Mouse (Mus musculus): ENCODE measurements around the gene St3gal2. TPM values are rescaled to one million over a fixed set of nuclear protein-coding genes. Genes with fewer than 3 reads are reported as not detected.

The St3gal2 gene
- total and polyA plus RNA-seq, 3 experiments = 16.9 to 44.5 (median 17.0) TPM

GRCm38 (mm10) chr8:110911576-110912570 is 7.8 kb upstream of the St3gal2 start:
- Histone ChIP-seq H3K4me3 (replicated peaks in 1 of 3; ENCODE audit: low read depth in 2 of 3, low read length in 2 of 3, poor library complexity in 1 of 3) (no peak overlapping the region), H3K36me3 (replicated peaks in 1 of 2; ENCODE audit: control insufficient read depth in 1 of 2, insufficient read depth in 1 of 2, low read length in 1 of 2) (no peaks in the 10 kb centered on the region), H3K27ac (ENCODE audit: insufficient read depth, low read depth) (no peak overlapping the region), H3K4me2 (ENCODE audit: insufficient read depth, low read depth, poor library complexity, severe bottlenecking) (no peak overlapping the region), H3K9ac (ENCODE audit: insufficient read depth, low read depth) (no peak overlapping the region), H3K27me3 (replicated peaks) (no peaks in the 10 kb centered on the region), H3K79me2 (replicated peaks; ENCODE audit: control insufficient read depth, extremely low read depth, insufficient read depth, poor library complexity, severe bottlenecking) (no peaks in the 10 kb centered on the region), H3K4me1 (ENCODE audit: control insufficient read depth in 1 of 2, insufficient read depth in 2 of 2) (peaks cover 3 to 17% of the 10 kb centered on the region in 2 experiments; a peak in 2 of 4 replicates), H3K9me3 (replicated peaks; ENCODE audit: low read length) (no peaks in the 10 kb centered on the region)
- no peak for DNase-seq (ENCODE audit: extremely low read depth)
- dilution Hi-C loops (cut with MboI; ENCODE audit: extremely low pct_ligation_motif_present, extremely low pct_unique_long_range_greater_than_20kb, low sequenced_read_pairs) = no loop called here
- in situ Hi-C loops (cut with MboI; ENCODE audit: low pct_ligation_motif_present, low pct_unique_long_range_greater_than_20kb, low sequenced_read_pairs) = no loop called here
- peak in 1 of 2 experiments; percentile 26; a peak in 1 of 4 replicates for TF ChIP-seq CTCF (conservative IDR thresholded peaks at IDR 0.05 in 1 of 2, IDR thresholded peaks at IDR 0.05 in 1 of 2; ENCODE audit: low read depth in 2 of 2, low read length in 2 of 2)
- no peak for TF ChIP-seq E2F4 (IDR thresholded peaks at IDR 0.05; ENCODE audit: insufficient replicate concordance, low read depth, low read length)

- peaks cover 1 to 6% of the 10 kb centered on the region in 2 experiments for H3K36me3 ChIP-seq (replicated peaks in 1 of 2; ENCODE audit: control insufficient read depth in 1 of 2, insufficient read depth in 1 of 2, low read length in 1 of 2)
- H3K4me2 ChIP-seq (ENCODE audit: insufficient read depth, low read depth, poor library complexity, severe bottlenecking) = no peak overlapping the region
- H3K27me3 ChIP-seq (replicated peaks) = no peaks in the 10 kb centered on the region
- dilution Hi-C loops (cut with MboI; ENCODE audit: extremely low pct_ligation_motif_present, extremely low pct_unique_long_range_greater_than_20kb, low sequenced_read_pairs) = no loop called here
- peaks cover 3 to 44% of the 10 kb centered on the region in 2 experiments for H3K4me1 ChIP-seq (ENCODE audit: control insufficient read depth in 1 of 2, insufficient read depth in 2 of 2)
- H3K27ac ChIP-seq (ENCODE audit: insufficient read depth, low read depth) = no peak overlapping the region
- H3K79me2 ChIP-seq (replicated peaks; ENCODE audit: control insufficient read depth, extremely low read depth, insufficient read depth, poor library complexity, severe bottlenecking) = peaks cover 27% of the 10 kb centered on the region
- in situ Hi-C loops (cut with MboI; ENCODE audit: low pct_ligation_motif_present, low pct_unique_long_range_greater_than_20kb, low sequenced_read_pairs) = no loop called here
- no peak for DNase-seq (ENCODE audit: extremely low read depth)
- TF ChIP-seq UBTF (IDR thresholded peaks at IDR 0.05; ENCODE audit: low read depth, low read length) (no peak), GABPA (IDR thresholded peaks at IDR 0.05; ENCODE audit: insufficient replicate concordance, low read depth, low read length) (no peak), BHLHE40 (IDR thresholded peaks at IDR 0.05; ENCODE audit: low read depth, low read length) (no peak), MEF2A (IDR thresholded peaks at IDR 0.05; ENCODE audit: borderline replicate concordance, low read depth, low read length) (no peak), NELFE (IDR thresholded peaks at IDR 0.05; ENCODE audit: low read depth, low read length) (no peak), POLR2A (IDR thresholded peaks at IDR 0.05; ENCODE audit: low read depth, low read length) (no peak), MYC (IDR thresholded peaks at IDR 0.05; ENCODE audit: low read depth, low read length) (no peak), IRF4 (IDR thresholded peaks at IDR 0.05; ENCODE audit: low read depth, low read length) (no peak), ZNF384 (IDR thresholded peaks at IDR 0.05; ENCODE audit: low read depth, low read length) (peak; percentile 89), MAFK (IDR thresholded peaks at IDR 0.05; ENCODE audit: insufficient replicate concordance, low read length) (0 out of 2 replicates have a peak, but pooled peaks have one; percentile 33), ELF1 (IDR thresholded peaks at IDR 0.05; ENCODE audit: low read depth, low read length) (no peak), ETS1 (conservative IDR thresholded peaks at IDR 0.05; ENCODE audit: low read depth, low read length) (0 out of 2 replicates have a peak, but pooled peaks have one; percentile 26), SMC3 (IDR thresholded peaks at IDR 0.05; ENCODE audit: low read depth, low read length) (no peak), ZC3H11A (IDR thresholded peaks at IDR 0.05; ENCODE audit: low read depth, low read length) (no peak)
- H3K9me3 ChIP-seq (replicated peaks; ENCODE audit: low read length) = peaks cover 1% of the 10 kb centered on the region
- H3K9ac ChIP-seq (ENCODE audit: insufficient read depth, low read depth) = no peak overlapping the region
- H3K4me3 ChIP-seq (replicated peaks in 1 of 3; ENCODE audit: low read depth in 2 of 3, low read length in 2 of 3, poor library complexity in 1 of 3) = no peak overlapping the region
These were observed 2.3 kb upstream of the St3gal2 start for GRCm38 (mm10) chr8:110917415-110917814.
